Mouse (Mus musculus) retina, postnatal 1 day (tissue): Measurements from ENCODE around the gene Prkg2.

Experiments used
- DNase-seq: peaks from one replicate; pipeline ENCODE4 v3.0.0-alpha.2; 2012

Gene Prkg2

DNA sequence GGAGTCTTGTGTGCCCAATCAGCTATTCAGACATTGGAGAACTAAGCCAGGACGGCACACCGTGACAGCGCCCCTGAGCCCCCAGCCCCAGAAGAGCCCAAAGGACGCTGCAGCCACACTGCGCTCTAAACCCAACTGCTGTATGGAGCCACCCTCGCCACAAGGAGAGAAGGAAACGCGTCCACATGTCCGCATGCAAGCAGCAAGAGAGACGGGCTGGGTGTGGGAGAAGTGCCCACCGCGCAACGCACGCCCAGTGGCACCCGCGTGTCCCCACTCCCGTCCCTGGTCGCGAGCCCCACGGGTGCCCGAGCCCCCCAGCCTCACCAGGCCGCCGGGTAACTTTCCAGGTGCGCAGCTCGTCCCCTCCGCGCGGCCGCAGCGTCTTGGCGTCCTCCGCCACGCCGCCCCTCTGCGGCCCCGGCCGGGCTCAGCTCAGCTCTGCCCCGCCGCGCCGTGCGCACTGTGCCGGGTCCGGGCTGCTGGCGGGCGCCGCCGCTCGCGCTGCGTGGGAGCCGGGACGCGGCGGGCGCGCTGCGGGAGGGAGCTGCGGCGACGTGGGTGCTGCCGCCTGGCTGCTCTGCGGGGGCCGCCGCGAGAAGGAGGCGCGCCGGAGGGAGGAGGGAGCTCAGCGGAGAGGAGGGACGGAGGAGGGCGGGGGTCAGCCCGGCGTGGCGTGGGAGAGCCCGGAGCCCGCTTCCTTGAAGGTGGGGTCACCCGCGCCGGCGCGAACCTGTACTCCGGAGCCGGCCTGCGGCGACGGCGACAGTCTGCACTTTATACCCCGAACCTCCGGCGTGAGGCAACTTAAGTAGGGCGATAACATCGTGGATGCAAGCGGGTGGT, at the start of gene Prkg2:
TSS of gene Prkg2 (minus strand) at position 756 of the 846 bp plus-strand sequence.
- peak; percentile 61 for DNase-seq

DNA sequence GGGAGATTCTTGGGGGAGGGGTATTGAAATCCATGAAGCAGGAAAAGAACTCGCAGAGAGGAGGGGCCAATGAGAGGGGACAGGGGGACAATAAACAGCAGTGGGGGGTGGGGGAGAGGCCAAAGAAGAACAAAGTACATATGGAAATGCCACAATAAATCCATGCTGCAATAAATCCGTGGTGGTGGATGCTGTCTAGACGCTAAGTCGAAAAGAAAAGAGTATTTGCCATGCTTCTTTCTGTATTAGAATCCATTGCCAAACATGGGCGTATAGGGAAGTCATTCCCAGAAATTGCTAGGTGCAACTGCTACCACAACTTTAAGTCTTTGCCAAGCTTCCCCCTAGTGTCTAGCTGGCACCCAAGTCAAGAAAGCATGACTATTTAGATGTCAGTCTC, 46.8 kb upstream of the Prkg2 start:
- DNase-seq = no peak

DNA sequence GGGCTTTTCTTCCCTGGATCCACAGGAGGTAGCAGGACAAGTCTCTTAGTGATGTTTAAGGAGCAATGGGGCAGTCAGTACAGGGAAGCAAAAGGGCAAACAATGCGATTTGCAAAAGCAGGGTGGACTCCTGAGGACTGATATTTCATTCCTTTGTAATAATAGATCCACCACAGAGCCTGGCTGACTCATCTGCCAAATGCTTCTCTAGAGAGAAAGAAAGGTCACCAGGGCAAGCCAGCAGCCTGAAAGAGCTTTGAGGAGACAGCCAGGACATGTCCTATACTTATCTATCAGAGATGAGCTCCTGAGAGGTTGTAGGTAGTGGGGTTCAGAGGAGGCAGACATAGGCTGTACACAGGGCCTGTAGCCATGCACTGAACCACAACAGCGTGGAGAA, 41.2 kb upstream of the Prkg2 start:
- DNase-seq = no peak

DNA sequence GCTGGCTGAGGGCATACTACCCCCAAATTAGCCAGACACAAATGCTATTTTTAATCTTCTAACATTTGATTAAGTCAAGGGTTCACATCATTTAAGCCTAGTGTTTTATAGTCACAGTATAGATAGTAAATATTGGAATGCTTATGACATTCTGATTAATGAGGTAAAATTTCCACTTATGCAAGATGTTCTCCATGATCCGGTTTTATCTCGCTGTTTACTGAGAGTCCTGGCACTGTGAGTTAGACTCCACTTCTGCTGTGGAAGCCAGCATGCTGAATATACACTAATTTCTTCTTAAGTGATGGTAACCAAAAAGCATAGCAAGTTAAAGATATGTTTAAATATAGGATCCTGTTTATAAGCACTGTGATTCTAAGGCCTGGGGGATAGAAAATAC, 31.2 kb upstream of the Prkg2 start:
- no peak for DNase-seq

DNA sequence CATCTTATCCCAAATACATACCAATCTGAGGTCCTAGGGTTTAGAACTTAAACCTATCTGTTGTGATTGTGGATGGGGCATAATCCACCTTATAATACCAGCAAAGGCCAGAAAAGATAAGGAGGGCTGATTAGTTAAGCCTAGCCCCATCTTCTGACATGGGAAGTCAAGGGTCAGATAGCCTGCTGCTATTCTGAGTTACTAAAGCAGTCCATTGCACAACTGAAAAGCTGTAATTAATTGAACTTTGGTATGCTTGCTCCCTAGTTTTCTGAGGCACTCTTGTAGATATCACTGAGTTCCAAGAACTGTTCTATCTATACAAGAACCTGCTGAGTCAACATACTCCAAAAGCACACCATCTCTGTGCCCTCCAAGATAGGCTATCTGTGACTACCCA, 25.4 kb upstream of the Prkg2 start:
- DNase-seq = no peak

DNA sequence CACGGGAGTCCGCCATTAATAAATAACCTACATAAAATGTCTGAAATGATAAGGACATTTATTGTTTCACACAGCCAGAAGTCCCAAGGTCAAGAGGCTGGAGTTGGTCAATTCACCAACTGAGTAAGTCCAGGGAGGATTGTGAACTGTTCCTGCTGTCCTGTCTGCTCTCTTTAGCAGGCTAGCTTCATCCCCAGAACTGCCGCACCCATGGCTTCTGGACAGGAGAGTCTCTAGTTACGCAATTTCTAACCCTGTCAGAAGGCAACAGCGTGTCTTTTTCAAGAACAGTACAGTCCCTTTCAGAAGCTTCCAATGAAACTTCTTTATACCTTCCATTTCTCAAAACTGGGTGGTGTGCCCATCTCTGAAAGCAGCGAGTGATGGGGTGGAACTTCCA, 1.9 kb upstream of the Prkg2 start:
- DNase-seq = no peak

DNA sequence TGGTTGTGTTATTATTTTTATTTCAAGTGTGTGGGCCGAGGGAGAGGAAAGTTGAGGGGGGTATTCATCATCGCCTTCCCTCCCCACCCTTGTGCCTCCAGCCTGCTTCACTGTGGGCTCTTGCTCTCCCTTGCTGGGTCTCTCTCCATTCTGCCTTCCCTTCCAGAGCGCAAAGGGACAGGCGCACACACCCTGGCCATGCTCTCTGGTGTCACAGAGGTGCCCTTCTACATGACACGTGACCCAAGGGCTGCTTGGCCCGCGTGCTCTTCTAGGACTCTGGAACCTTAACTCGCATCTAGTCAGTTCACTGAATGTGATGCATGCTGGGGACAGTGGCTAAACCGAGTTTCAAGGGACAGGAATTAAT, 276 bp upstream of the Prkg2 start:
- DNase-seq = peak; percentile 45

DNA sequence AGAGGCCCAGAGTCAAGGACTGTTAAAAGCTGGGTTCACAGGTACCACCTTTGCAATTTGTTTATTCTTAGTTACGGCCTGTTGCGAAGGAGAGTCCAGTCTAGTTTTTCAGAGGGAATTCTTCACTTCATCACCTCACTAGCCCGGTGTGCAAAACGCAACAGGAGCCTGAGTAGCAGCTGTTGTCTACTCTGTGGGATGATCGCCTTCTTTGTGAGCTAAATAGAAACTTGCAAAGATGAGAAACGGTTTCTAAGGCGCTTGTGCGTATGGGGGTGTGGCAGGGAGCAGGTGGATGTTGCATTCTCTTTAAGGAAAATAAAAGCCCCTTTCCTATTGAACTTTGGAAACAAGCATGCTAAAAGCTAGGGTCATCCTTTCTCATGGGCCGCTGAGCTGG, 1.2 kb downstream of the Prkg2 start:
- DNase-seq = no peak

DNA sequence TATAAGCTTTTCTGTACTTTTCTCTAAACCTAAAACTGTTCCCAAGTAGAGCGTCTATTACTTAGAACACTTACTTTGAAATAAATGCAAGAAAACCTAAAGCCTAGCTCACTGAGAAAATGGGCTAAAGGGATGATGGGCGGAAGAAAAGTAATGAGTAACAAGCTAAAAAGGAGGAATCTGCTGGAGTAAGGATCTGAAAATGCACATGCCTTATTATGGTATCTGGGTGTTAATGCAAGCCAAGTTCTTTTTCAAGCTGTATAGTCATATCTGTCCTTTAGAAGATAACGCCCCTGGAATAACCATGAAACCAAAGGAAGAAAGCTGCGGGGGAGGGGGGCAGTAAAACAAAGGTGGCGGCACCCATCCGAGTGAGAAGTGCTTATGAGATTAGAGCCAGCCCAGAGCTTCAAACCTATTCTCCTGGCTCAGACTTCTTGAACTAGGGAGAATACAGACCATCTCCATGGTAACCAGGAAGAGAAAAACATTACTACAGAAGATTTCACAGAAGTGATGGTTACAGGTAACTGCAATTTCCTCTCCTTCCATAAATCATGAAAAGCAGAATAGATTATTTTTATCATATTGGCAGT, 5.5 kb downstream of the Prkg2 start:
- DNase-seq = no peak

DNA sequence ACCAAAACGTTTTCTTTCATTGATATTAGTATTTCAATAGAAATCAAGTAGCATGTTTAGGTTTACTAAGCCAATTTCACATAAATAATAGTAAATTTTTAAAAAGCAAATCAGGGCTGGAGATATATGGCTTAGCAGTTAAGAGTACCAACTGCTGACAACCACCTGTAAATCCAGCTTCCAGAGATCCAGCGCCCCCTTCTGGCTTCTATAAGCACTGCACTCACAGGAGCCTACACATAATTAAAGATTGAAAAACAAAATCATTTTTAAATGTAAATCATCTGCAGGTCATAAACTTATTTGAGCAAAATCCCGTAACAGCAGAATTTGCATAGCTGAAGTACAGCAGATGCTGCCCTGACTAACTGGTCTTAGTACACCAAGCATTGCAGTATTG, 10.8 kb downstream of the Prkg2 start:
- DNase-seq = no peak

DNA sequence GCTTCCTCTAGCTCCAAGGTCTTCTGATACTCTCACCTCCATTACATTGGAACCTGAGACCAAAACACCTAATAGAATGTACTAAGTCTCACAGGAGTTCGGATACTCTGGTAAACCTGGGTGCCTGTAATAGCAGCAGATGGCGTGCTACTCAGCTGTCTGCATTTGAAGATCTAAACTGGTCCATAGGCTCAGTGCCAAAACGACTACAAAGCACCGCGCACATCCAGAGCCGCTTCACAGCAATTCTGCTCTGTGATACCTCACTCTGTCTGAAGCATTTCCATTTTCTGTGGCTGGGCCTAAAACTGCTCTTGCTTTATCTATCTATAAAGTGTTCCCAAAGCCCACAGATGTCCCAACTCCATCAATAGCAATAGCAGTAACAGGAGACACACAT, 17.4 kb downstream of the Prkg2 start:
- no peak for DNase-seq

DNA sequence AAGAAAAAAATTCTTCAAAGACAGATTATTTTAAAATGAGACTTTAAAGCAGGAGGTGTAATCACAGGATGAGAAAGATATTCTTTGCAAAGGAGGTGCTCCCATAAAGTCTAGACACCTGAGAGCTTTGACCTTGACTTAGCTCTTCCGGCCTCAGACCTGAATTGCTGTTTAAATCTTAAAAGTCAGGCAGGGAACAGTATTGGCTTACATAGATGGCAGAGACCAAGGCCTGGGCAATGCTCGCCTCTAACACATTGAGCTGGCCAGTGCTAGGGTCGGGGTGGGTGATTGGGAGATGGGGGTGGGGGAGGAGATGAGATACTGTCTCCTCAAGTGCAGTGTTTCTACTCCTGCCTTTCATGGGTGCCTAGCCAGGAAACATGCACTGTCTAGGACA, 22.0 kb downstream of the Prkg2 start:
- no peak for DNase-seq

DNA sequence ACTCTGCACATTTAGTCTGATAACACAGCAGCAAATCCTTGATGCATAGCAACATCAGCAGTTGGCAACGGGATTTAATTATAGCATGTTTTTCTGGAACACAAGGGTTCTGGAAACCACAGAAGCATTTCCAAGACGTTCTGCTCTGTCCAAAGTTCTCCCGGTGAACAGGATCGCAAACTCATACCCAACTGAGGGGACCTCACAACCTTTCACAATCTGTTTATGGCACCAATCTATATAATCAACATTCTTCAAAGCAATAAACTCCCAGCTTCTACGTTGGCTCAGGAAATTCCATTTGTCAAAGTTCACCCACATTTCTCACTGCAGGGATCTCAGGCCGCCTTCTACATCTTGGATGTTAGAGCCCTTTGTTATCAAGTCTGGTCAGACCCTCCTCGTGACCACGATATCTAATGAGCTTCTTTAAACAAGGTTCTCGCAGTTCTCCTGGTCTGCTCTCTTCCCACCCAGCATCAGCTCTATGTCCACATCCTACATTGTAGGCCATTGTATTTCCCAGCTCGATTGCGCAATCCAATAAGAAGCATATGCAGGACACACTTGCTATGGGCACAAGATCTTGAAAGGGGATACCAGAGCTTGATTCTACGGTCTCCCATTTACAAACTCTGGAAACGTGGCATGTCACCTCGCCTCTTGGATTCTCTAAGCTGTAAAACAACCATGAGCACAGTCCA, 26.6 kb downstream of the Prkg2 start:
- no peak for DNase-seq

DNA sequence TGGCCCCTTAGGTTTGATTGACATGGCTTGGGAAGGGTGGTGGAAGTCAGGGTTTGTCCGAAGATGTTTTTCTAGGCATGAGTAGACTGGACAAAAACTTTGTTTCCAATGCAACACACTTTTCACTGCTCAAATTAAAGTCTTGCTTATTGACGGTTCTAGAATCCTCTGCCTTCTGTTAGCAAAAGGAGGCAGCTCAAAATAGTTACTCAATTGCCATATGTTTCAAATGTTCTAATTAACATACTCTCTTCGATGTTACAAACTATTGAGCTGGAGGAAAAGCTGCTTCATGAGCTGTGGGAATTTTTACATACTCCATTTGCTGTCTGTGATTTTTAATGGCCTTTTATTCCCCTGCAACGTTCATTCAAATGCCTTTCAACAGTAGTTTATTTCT, 39.0 kb downstream of the Prkg2 start:
- DNase-seq = no peak

DNA sequence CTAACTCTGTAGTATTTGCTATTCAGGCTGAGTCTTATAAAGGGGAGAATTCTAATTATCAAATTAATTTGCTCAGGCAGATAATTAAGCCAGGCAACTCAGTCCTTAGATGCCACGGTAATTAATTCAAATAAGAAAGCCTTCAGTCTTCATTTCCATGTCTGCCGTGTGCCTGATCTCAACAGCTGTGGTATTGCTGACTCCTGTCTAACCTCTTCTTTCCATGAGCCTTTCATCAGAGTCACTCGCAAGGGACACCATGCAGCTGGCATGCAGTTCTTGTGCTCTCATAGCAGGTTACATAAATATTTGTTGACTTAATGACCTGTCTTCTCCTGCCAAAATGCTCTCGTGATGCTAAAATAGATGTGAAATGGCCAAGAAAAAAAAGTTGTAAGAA, 41.4 kb downstream of the Prkg2 start:
- DNase-seq = peak; percentile 78

DNA sequence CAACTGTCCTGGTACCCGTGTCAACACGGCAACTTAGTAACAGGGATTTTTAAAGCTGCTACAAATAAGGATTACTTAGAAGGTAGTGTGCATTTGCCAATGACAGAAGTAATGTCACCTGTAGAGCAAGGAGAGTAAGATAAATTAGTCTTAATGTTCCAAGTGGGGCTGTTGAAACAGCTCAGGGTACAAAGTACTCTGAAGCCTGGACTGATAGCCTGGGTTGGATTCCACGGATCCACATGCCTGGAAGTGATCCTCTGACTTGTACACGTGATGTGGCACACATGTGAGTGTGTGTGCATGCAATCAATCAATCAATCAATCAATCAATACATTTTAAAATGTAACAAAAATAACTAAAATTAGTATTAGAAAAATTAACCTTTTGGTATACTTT, 45.6 kb downstream of the Prkg2 start:
- no peak for DNase-seq

DNA sequence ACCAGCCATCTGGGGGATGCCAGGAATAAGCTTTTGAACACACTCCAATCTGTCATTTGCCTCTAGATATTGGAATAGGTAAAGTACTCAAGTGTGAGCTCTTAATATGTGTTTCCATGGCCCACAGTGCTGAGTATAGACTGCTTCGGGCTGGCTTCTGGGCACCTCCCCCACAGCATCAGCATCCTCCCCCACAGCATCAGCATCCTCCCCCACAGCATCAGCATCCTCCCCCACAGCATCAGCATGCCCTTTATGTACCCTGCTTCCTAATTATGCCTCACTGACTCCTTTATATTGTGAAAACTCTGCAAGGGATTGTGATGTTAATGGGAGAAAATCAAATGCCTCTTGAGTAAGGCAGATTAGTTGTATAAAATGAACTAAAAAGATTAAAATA, 49.5 kb downstream of the Prkg2 start:
- DNase-seq = no peak

DNA sequence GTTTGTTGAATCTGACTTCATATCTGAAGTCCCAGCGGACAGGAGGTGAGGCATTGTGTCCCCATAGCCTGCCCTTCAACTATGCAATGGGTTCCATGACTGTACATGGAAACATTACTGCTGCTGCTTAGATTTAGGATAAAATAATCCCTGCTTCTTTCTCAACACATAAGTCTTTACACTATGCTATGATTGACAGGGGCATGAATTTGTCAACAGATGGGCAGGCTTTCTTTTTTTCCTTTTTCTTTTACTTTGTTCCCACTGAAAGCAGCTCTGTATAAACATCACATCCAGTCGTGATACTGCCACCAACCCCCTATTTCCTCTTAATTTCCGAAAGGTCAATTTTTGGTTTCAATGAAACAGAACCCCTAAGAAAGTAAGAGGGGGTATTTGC, 50.0 kb downstream of the Prkg2 start:
- DNase-seq = no peak

DNA sequence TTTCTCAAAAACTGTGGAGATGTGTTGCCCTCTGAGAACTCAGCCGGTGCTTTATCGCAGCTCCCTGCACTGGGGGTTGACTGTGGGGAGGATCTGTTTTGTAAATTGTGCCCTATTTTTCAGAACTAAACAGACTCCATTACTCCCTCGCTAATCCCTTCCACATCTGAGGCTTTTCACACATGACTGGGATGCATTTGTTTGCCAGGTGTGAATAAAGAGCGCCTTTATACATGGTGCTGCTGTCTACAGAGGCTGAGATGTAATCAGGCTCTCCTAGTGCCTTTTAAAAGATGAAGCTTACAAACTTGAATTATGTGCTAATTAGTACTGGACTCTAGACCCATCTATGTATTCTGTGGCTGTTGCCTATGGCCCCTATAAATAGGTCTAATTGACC, 50.7 kb downstream of the Prkg2 start:
- DNase-seq = peak; percentile 58

DNA sequence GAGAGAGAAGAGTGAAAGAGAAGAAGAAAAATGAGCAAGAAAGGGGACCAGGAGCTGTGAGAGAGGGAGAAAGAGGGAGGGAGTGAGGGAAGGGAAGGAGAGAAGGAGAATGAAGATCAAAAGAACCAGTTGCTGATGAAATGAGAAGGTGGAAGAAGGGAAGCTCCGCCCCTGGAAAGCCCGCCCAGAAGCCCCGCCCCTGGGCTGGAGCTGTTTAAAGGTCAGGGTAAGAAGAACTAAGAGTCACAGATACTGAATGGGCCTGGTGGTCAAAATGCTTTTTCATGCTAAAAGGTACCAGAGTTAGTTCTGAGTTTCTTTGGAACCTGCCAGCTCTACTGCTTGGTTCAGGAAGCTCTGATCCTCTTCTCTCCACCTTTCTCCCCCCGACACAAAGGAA, 51.1 kb downstream of the Prkg2 start:
- peak; percentile 22 for DNase-seq

DNA sequence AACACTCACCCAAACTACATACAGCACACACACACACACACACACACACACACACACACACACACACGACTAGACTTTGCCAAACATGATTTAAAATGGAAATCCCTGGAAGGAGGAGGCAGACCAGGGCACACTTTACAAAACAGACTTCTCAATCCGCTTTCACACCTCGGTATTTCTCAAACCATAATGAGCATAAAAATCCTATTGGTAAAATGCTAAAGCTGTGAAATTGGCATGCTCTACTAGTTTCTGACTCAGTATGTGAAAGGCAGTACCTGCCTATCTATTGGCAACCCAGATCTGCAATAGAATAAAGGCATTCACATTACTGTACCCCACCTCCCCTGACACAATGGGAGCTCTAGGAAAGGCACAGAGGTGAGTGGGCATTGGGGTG, 52.1 kb downstream of the Prkg2 start:
- DNase-seq = no peak

DNA sequence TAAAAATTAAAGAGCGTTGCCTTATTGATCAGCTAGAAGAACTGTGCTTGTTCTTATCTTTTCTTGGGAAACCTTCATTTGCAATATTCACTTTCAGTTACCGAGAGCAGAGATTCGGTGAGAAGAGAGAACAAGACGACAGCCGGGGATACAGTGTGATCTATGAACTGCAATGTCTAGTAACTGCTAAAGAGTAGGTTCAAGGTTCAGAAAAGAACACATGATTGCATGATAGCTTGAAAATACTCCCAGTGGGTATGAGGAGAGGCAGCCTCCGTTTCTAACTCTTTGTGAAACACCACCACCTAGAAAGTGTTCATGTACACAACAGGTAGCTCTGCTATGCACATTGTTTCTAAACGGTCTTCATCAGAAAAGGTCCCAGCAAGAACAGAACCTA, 55.8 kb downstream of the Prkg2 start:
- DNase-seq = no peak

DNA sequence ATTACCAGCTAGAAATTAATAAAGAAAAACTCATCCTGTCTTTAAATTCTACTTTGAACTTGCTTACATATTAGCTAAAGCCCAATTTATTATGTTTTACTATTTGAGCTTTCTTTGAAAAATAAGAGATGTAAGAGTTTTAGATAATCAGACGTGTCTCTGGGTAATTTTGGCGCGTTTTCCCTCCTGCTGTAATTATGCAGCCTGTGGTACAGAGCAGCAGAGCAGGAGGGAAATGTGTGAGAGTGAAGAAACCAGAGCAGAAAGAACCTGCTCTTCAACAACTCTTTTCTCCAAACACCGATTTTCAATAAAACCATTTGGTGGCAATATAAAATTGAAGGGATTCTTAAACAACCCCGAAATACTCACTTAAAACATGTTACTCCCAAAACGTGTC, 58.8 kb downstream of the Prkg2 start:
- no peak for DNase-seq
